Mouse (Mus musculus) liver, embryonic 12.5 days (tissue): ENCODE measurements around the gene Acadsb. TPM values are rescaled to one million over a fixed set of nuclear protein-coding genes. Genes with fewer than 3 reads are reported as not detected.
A peak's percentile ranks its signal among the peaks of the same experiment; 100 is the strongest.
"Not testable (repeated sequence)": the region's sequence is repeated elsewhere in the genome, so short reads cannot be mapped to it uniquely, and the experiment has no call there.

Experiments used
- ATAC-seq: fragments of 200-750 bp; cut with Nextera tagmentation; 2 replicates; pipeline ENCODE4 v1.8.0; 2017; ENCODE audit warnings: moderate number of reproducible peaks, mild to moderate bottlenecking, moderate library complexity
- H3K27ac ChIP-seq: fragments of 300-500 bp; sonication (generic); 2 replicates; pipeline ENCODE4 v1.5.1; 2016; ENCODE audit warnings: mild to moderate bottlenecking
- H3K27me3 ChIP-seq: fragments of 300-500 bp; sonication (generic); replicated peaks from 2 replicates; pipeline ENCODE4 v1.6.1; 2016; ENCODE audit warnings: mild to moderate bottlenecking, moderate library complexity
- H3K36me3 ChIP-seq: fragments of 300-500 bp; sonication (generic); 2 replicates; pipeline ENCODE4 v1.6.1; 2016; ENCODE audit warnings: mild to moderate bottlenecking, moderate library complexity
- H3K4me1 ChIP-seq: fragments of 300-500 bp; sonication (generic); 2 replicates; pipeline ENCODE4 v1.6.1; 2016
- H3K4me2 ChIP-seq: fragments of 300-500 bp; sonication (generic); 2 replicates; pipeline ENCODE4 v1.6.1; 2016; ENCODE audit warnings: mild to moderate bottlenecking, moderate library complexity
- H3K4me3 ChIP-seq: fragments of 300-500 bp; sonication (generic); 2 replicates; pipeline ENCODE4 v1.5.1; 2016; ENCODE audit warnings: mild to moderate bottlenecking, moderate library complexity
- H3K9ac ChIP-seq: fragments of 300-500 bp; sonication (generic); 2 replicates; pipeline ENCODE4 v1.6.1; 2016; ENCODE audit warnings: mild to moderate bottlenecking, moderate library complexity
- H3K9me3 ChIP-seq: fragments of 300-500 bp; sonication (generic); replicated peaks from 2 replicates; pipeline ENCODE4 v1.6.1; 2016; ENCODE audit warnings: mild to moderate bottlenecking, moderate library complexity
- WGBS: fragments of 180-500 bp; shearing (Covaris S2); methylation state at CpG from one replicate; pipeline ENCODE4 v1.1.7; 2016; ENCODE audit not compliant: insufficient replicate concordance; 5-methylcytosine and 5-hydroxymethylcytosine counted together
- polyA plus RNA-seq: library from polyadenylated mRNA; unstranded; fragments of >200 nt; fragmentation: Nextera tagmentation; extraction: Ambion mirVana; gene quantifications from 2 replicates; pipeline ENCODE4 v1.2.1, GENCODE M21; 2016

Acadsb gene
- 33.9 and 35.1 TPM in 2 replicates for polyA plus RNA-seq

GRCm38 (mm10) chr7:131410416-131411058 lies at the start of gene Acadsb, which contains the start of gene Ikzf5:
Acadsb (plus strand) TSS chr7:131410601.
Ikzf5 (minus strand) TSS chr7:131410521.
- no peaks in the 10 kb centered on the region for H3K9me3 ChIP-seq
- peak within 1 kb of the TSS; percentile 97 for H3K9ac ChIP-seq

GRCm38 (mm10) chr7:131362269-131362614 lies 48.2 kb upstream of the Acadsb start:
- under 1% methylated on average over 35 of the region's 35 CpGs for WGBS
- H3K27ac ChIP-seq = peak overlapping the region; percentile 92
- H3K36me3 ChIP-seq = peaks cover 34% of the 10 kb centered on the region
- H3K9ac ChIP-seq = peak overlapping the region; percentile 97
- peak overlapping the region; percentile 94 for H3K4me3 ChIP-seq
- ATAC-seq = peak; percentile 69
- H3K4me1 ChIP-seq = peaks cover 20% of the 10 kb centered on the region
- peak overlapping the region; percentile 93 for H3K4me2 ChIP-seq
- H3K9me3 ChIP-seq = no peaks in the 10 kb centered on the region
- peaks cover 5% of the 10 kb centered on the region; the same call in 1 of the 2 replicates for H3K27me3 ChIP-seq

More at GRCm38 (mm10) chr7:131410416-131411058, at the start of gene Acadsb, which contains the start of gene Ikzf5:
- peak within 1 kb of the TSS; percentile 93 for H3K4me2 ChIP-seq
- WGBS = 3% methylated on average over 41 of the region's 42 CpGs
- H3K27ac ChIP-seq = peak within 1 kb of the TSS; percentile 87
- H3K4me3 ChIP-seq = peak within 1 kb of the TSS; percentile 97
- peaks cover 5% of the 10 kb centered on the region for H3K36me3 ChIP-seq
- ATAC-seq = peak; percentile 97
- H3K27me3 ChIP-seq = no peaks in the 10 kb centered on the region
- peaks cover 28% of the 10 kb centered on the region for H3K4me1 ChIP-seq

GRCm38 (mm10) chr7:131362615-131363300 lies 47.6 kb upstream of the Acadsb start, which contains the start of gene 2310057M21Rik:
2310057M21Rik (minus strand) TSS chr7:131362759.
- peaks cover 10% of the 10 kb centered on the region; the same call in 1 of the 2 replicates for H3K27me3 ChIP-seq
- H3K27ac ChIP-seq = peak within 1 kb of the TSS; percentile 92
- H3K4me2 ChIP-seq = peak within 1 kb of the TSS; percentile 93
- H3K4me1 ChIP-seq = peaks cover 20% of the 10 kb centered on the region
- under 1% methylated on average over 55 of the region's 55 CpGs for WGBS
- peak; percentile 95 for ATAC-seq
- H3K36me3 ChIP-seq = peaks cover 29% of the 10 kb centered on the region
- H3K4me3 ChIP-seq = peak within 1 kb of the TSS; percentile 94
- H3K9me3 ChIP-seq = no peaks in the 10 kb centered on the region
- peak within 1 kb of the TSS; percentile 97 for H3K9ac ChIP-seq

GRCm38 (mm10) chr7:131364131-131364530 lies 46.3 kb upstream of the Acadsb start:
- Histone ChIP-seq H3K4me1 (peaks cover 20% of the 10 kb centered on the region), H3K4me2 (no peak overlapping the region), H3K36me3 (peaks cover 15% of the 10 kb centered on the region), H3K27me3 (peaks cover 10% of the 10 kb centered on the region; the same call in 1 of the 2 replicates), H3K27ac (0 out of 2 replicates have a peak overlapping the region, but pooled peaks have one; percentile 37), H3K4me3 (no peak overlapping the region), H3K9ac (0 out of 2 replicates have a peak overlapping the region, but pooled peaks have one; percentile 22), H3K9me3 (no peaks in the 10 kb centered on the region)
- 88% methylated on average over 8 of the region's 8 CpGs for WGBS
- no peak for ATAC-seq

GRCm38 (mm10) chr7:131370648-131371469 lies 39.5 kb upstream of the Acadsb start, which contains the start of gene Pstk:
Pstk (plus strand) TSS chr7:131371141.
- no peaks in the 10 kb centered on the region for H3K9me3 ChIP-seq
- H3K4me1 ChIP-seq = peaks cover 23% of the 10 kb centered on the region
- peak within 1 kb of the TSS; percentile 91 for H3K27ac ChIP-seq
- peaks cover 10% of the 10 kb centered on the region for H3K36me3 ChIP-seq
- H3K9ac ChIP-seq = peak within 1 kb of the TSS; percentile 88
- WGBS = 3% methylated on average over 47 of the region's 47 CpGs
- peak within 1 kb of the TSS; percentile 83 for H3K4me2 ChIP-seq
- peak within 1 kb of the TSS; percentile 76 for H3K4me3 ChIP-seq
- peaks cover 10% of the 10 kb centered on the region; the same call in 1 of the 2 replicates for H3K27me3 ChIP-seq
- peak; percentile 94 for ATAC-seq

- Histone ChIP-seq H3K36me3 (peaks cover 10% of the 10 kb centered on the region), H3K4me3 (peak overlapping the region; percentile 76), H3K4me2 (peak overlapping the region; percentile 83), H3K9me3 (no peaks in the 10 kb centered on the region), H3K27ac (peak overlapping the region; percentile 91), H3K9ac (peak overlapping the region; percentile 88), H3K4me1 (peaks cover 23% of the 10 kb centered on the region), H3K27me3 (peaks cover 10% of the 10 kb centered on the region; the same call in 1 of the 2 replicates)
- peak; percentile 72 for ATAC-seq
- WGBS = 2% methylated on average over 9 of the region's 9 CpGs
These were observed 38.9 kb upstream of the Acadsb start for GRCm38 (mm10) chr7:131371470-131371860.

- H3K9me3 ChIP-seq = no peaks in the 10 kb centered on the region
- WGBS = 34% methylated on average over 9 of the region's 9 CpGs
- ATAC-seq = no peak
- H3K4me1 ChIP-seq = peaks cover 23% of the 10 kb centered on the region
- H3K4me3 ChIP-seq = peak overlapping the region; percentile 76
- H3K27me3 ChIP-seq = peaks cover 7% of the 10 kb centered on the region; the same call in 1 of the 2 replicates
- H3K36me3 ChIP-seq = peaks cover 10% of the 10 kb centered on the region
- peak overlapping the region; percentile 91 for H3K27ac ChIP-seq
- H3K4me2 ChIP-seq = peak overlapping the region; percentile 83
- H3K9ac ChIP-seq = peak overlapping the region; percentile 88
These were observed 38.3 kb upstream of the Acadsb start for GRCm38 (mm10) chr7:131371880-131372651.

GRCm38 (mm10) chr7:131391761-131392160 lies 18.6 kb upstream of the Acadsb start:
- not testable (repeated sequence) for ATAC-seq, H3K4me3 ChIP-seq, H3K9ac ChIP-seq, H3K4me1 ChIP-seq, H3K27me3 ChIP-seq, H3K27ac ChIP-seq, H3K9me3 ChIP-seq, H3K4me2 ChIP-seq
- 82% methylated on average over 7 of the region's 7 CpGs for WGBS
- H3K36me3 ChIP-seq = peaks cover 61% of the 10 kb centered on the region

GRCm38 (mm10) chr7:131409321-131409987 lies 947 bp upstream of the Acadsb start:
- Histone ChIP-seq H3K9me3 (no peaks in the 10 kb centered on the region), H3K36me3 (peaks cover 5% of the 10 kb centered on the region)
- WGBS = 6% methylated on average over 16 of the region's 16 CpGs

GRCm38 (mm10) chr7:131409988-131410385 lies 414 bp upstream of the Acadsb start:
- ATAC-seq = peak; percentile 74
- Histone ChIP-seq H3K4me1 (peaks cover 28% of the 10 kb centered on the region), H3K9me3 (no peaks in the 10 kb centered on the region), H3K4me3 (peak overlapping the region; percentile 97), H3K36me3 (peaks cover 5% of the 10 kb centered on the region), H3K27ac (peak overlapping the region; percentile 87), H3K9ac (peak overlapping the region; percentile 97), H3K27me3 (no peaks in the 10 kb centered on the region), H3K4me2 (peak overlapping the region; percentile 93)
- under 1% methylated on average over 37 of the region's 38 CpGs for WGBS

More at GRCm38 (mm10) chr7:131409321-131409987, 947 bp upstream of the Acadsb start:
- Histone ChIP-seq H3K4me3 (peak overlapping the region; percentile 97), H3K9ac (peak overlapping the region; percentile 97), H3K4me2 (peak overlapping the region; percentile 93), H3K4me1 (peaks cover 32% of the 10 kb centered on the region), H3K27ac (peak overlapping the region; percentile 87), H3K27me3 (no peaks in the 10 kb centered on the region)
- ATAC-seq = 0 out of 2 replicates have a peak, but pooled peaks have one; percentile 8
